Comparison of ENCODE assay signal across 10 mouse cellular contexts in genomic region chr16:30939903-30940302, GRCm38 (mm10).
DNase-seq lines count a peak whose midpoint lies in the region; ATAC-seq and TF ChIP-seq lines count a peak whose summit lies in the region.
"Had no signal": no experiment of that assay in that cellular context is flagged by ENCODE, and none has a peak within 500 bp of the region (broad histone marks: within the 10 kb centered on the region; RNA-seq: fewer than 3 reads in every experiment).

No protein-coding gene starts in this region.

- DNase-seq in forebrain, embryonic 10.5 days (ENCODE audit: extremely low spot score, low spot score): no peak
- DNase-seq in 3T3-L1 (ENCODE audit: low read depth, low spot score): peak; percentile 95
- peak; percentile 40 for DNase-seq in embryonic facial prominence, embryonic 11.5 days (ENCODE audit: low spot score)
- peak; percentile 38 to 59 for DNase-seq in kidney, postnatal 4 days
- no peak for DNase-seq in cerebellum, adult 18-20 months
- no peak for DNase-seq in thymus, adult 2 months
- DNase-seq in thymus, postnatal 4 days: no peak
- DNase-seq: gastrocnemius, postnatal 36 days had no signal

- peaks cover 33% of the 10 kb centered on the region for H3K4me1 ChIP-seq in forebrain, embryonic 10.5 days
- no peaks in the 10 kb centered on the region for H3K4me1 ChIP-seq in forebrain, embryonic 16.5 days (replicated peaks; ENCODE audit: control insufficient read depth, insufficient read depth, low read length)
- no peaks in the 10 kb centered on the region for H3K4me1 ChIP-seq in embryonic facial prominence, embryonic 11.5 days (ENCODE audit: control insufficient read depth, insufficient read depth, low read length)
- H3K4me1 ChIP-seq in thymus, adult 2 months (replicated peaks; ENCODE audit: control insufficient read depth, insufficient read depth, low read length): peaks cover 8% of the 10 kb centered on the region

- ATAC-seq in forebrain, embryonic 16.5 days: no peak
- ATAC-seq in embryonic facial prominence, embryonic 11.5 days (replicated peaks; ENCODE audit: insufficient number of reproducible peaks, low FRiP score, low TSS enrichment, low read depth): no peak

- H3K27ac ChIP-seq in forebrain, embryonic 10.5 days: 0 out of 2 replicates have a peak overlapping the region, but pooled peaks have one; percentile 30
- no peak overlapping the region for H3K27ac ChIP-seq in forebrain, embryonic 16.5 days (ENCODE audit: low read length)
- H3K27ac ChIP-seq in embryonic facial prominence, embryonic 11.5 days (replicated peaks; ENCODE audit: low read depth, low read length): no peak overlapping the region
- H3K27ac ChIP-seq in thymus, adult 2 months (ENCODE audit: control insufficient read depth, insufficient read depth, low read length): no peak overlapping the region
- H3K27ac ChIP-seq: limb, embryonic 13.5 days had no signal

- H3K4me3 ChIP-seq in forebrain, embryonic 10.5 days: no peak overlapping the region
- no peak overlapping the region for H3K4me3 ChIP-seq in forebrain, embryonic 16.5 days (replicated peaks; ENCODE audit: low read length)
- H3K4me3 ChIP-seq in embryonic facial prominence, embryonic 11.5 days (ENCODE audit: low read depth, low read length): no peak overlapping the region
- H3K4me3 ChIP-seq in thymus, adult 2 months (ENCODE audit: control insufficient read depth, insufficient read depth, low read length): no peak overlapping the region
- H3K4me3 ChIP-seq: limb, embryonic 13.5 days had no signal

- no peak for TF ChIP-seq POLR2A in thymus, adult 2 months (IDR thresholded peaks at IDR 0.05; ENCODE audit: control insufficient read depth, extremely low read depth, insufficient read depth, low read length, poor library complexity)

- H3K36me3 ChIP-seq in forebrain, embryonic 10.5 days (replicated peaks): no peaks in the 10 kb centered on the region
- H3K36me3 ChIP-seq in forebrain, embryonic 16.5 days (ENCODE audit: control insufficient read depth, insufficient read depth): no peaks in the 10 kb centered on the region
- H3K36me3 ChIP-seq in embryonic facial prominence, embryonic 11.5 days (replicated peaks; ENCODE audit: control insufficient read depth, insufficient read depth, low read depth, low read length): no peaks in the 10 kb centered on the region
- H3K36me3 ChIP-seq in thymus, adult 2 months (ENCODE audit: control insufficient read depth, insufficient read depth, low read length): no peaks in the 10 kb centered on the region
- H3K36me3 ChIP-seq: limb, embryonic 13.5 days had no signal

- 2% methylated on average over 3 of the region's 3 CpGs for WGBS in forebrain, embryonic 10.5 days
- 6% methylated on average over 3 of the region's 3 CpGs for WGBS in forebrain, embryonic 16.5 days
- 0% methylated on average over 3 of the region's 3 CpGs for WGBS in embryonic facial prominence, embryonic 11.5 days
- WGBS in thymus, adult 2 months: 86% methylated on average over 3 of the region's 3 CpGs

- H3K4me2 ChIP-seq in forebrain, embryonic 16.5 days (ENCODE audit: low read length): no peak overlapping the region
- no peak overlapping the region for H3K4me2 ChIP-seq in embryonic facial prominence, embryonic 11.5 days (ENCODE audit: low read depth, low read length)
- H3K4me2 ChIP-seq: limb, embryonic 13.5 days had no signal

- no peak for TF ChIP-seq CTCF in thymus, adult 2 months (IDR thresholded peaks at IDR 0.05; ENCODE audit: borderline replicate concordance, control insufficient read depth, extremely low read depth, insufficient read depth, low read length, poor library complexity)

- H3K9me3 ChIP-seq in forebrain, embryonic 10.5 days: no peaks in the 10 kb centered on the region
- H3K9me3 ChIP-seq in forebrain, embryonic 16.5 days (ENCODE audit: control insufficient read depth, low read length): no peaks in the 10 kb centered on the region
- no peaks in the 10 kb centered on the region for H3K9me3 ChIP-seq in embryonic facial prominence, embryonic 11.5 days (replicated peaks; ENCODE audit: control insufficient read depth, low read length)
- H3K9me3 ChIP-seq: limb, embryonic 13.5 days had no signal

- H3K9ac ChIP-seq in forebrain, embryonic 16.5 days (replicated peaks; ENCODE audit: low read depth, low read length): no peak overlapping the region
- no peak overlapping the region for H3K9ac ChIP-seq in embryonic facial prominence, embryonic 11.5 days (replicated peaks; ENCODE audit: low read length)
- H3K9ac ChIP-seq: limb, embryonic 13.5 days had no signal

- no peaks in the 10 kb centered on the region for H3K27me3 ChIP-seq in forebrain, embryonic 10.5 days (ENCODE audit: poor library complexity, severe bottlenecking)
- no peaks in the 10 kb centered on the region for H3K27me3 ChIP-seq in forebrain, embryonic 16.5 days (replicated peaks; ENCODE audit: control insufficient read depth, insufficient read depth, low read length)
- H3K27me3 ChIP-seq in embryonic facial prominence, embryonic 11.5 days (ENCODE audit: control insufficient read depth, insufficient read depth, low read length): no peaks in the 10 kb centered on the region
- H3K27me3 ChIP-seq in thymus, adult 2 months (ENCODE audit: control insufficient read depth, insufficient read depth, low read length): no peaks in the 10 kb centered on the region
- H3K27me3 ChIP-seq: limb, embryonic 13.5 days had no signal

Comparison
In these comparisons a context has a peak if more than half of its experiments do, and no peak if none do; other contexts are left out.
1. DNase-seq: peak in 3T3-L1 (single experiment), embryonic facial prominence, embryonic 11.5 days (single experiment) and kidney, postnatal 4 days (2 of 2); none in forebrain, embryonic 10.5 days (single experiment), cerebellum, adult 18-20 months (0 of 2), thymus, adult 2 months (single experiment) and thymus, postnatal 4 days (single experiment).